Mouse (Mus musculus): ENCODE data around the gene Srrd. TPM values are rescaled to one million over a fixed set of nuclear protein-coding genes. Genes with fewer than 3 reads are reported as not detected.
"Not testable (repeated sequence)": the region's sequence is repeated elsewhere in the genome, so short reads cannot be mapped to it uniquely, and the experiment has no call there.

Srrd gene
- polyA plus RNA-seq, 1 experiment from 2014 or later, result 12.6 TPM

- Histone ChIP-seq H3K9ac (ENCODE audit: low read depth, low read length) (peak overlapping the region; percentile 86), H3K27ac (ENCODE audit: low read length) (peak overlapping the region; percentile 66; the same call in 1 of the 2 replicates), H3K4me2 (ENCODE audit: low read depth, low read length) (peak overlapping the region; percentile 84), H3K9me3 (replicated peaks; ENCODE audit: control insufficient read depth, low read length) (no peaks in the 10 kb centered on the region), H3K4me3 (ENCODE audit: low read depth, low read length) (peak overlapping the region; percentile 99), H3K4me1 (ENCODE audit: control insufficient read depth, low read depth, low read length) (peaks cover 25% of the 10 kb centered on the region), H3K27me3 (ENCODE audit: control insufficient read depth, insufficient read depth, low read depth, low read length) (no peaks in the 10 kb centered on the region), H3K36me3 (ENCODE audit: control insufficient read depth, insufficient read depth) (peaks cover 28% of the 10 kb centered on the region)
- peak; percentile 7; the same call in 1 of the 2 replicates for ATAC-seq (ENCODE audit: low read depth)
- WGBS (ENCODE audit: insufficient replicate concordance), result under 1% methylated on average over 32 of the region's 33 CpGs
Observed at GRCm38 (mm10) chr5:112326446-112327009, 16.3 kb downstream of the Srrd start.

DNA sequence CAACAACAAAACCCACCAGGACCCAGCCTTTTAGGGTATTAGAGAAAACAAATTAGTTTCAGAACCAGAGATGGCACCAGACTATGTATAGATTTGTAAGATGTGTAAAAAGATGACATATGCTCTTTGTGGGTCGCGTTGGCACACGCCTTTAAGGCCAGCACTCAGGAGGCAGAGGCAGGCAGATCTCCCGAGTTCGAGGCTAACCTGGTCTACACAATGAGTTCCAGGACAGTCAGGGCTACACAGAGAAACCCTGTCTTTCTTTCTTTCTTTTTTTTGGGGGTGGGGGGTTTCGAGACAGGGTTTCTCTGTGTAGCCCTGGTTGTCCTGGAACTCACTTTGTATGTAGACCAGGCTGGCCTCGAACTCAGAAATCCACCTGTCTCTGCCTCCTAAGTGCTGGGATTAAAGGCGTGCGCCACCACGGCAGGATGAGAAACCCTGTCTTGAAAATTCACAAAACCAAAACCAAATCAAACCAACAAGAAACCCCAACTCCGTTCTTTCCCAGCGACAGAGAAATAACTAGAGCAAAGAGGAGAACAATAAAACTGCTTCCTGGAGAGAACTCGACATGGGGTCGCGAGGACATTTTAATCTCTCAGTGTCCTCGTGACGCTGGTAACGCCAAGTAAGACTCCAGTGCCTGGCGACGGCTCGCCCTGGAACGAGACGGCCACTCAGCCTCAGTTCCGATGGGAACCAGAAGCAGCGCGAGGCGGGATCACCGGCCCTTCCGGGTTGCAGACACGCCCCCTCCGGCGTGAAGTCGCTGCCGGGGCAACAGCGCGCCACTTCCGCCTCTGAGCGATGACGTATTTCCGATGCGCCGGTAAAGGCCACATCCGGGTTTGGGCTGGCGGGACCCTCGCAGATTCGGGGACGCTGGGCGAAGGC lies 17.0 kb downstream of the Srrd start, which contains the start of gene Tfip11:
TSS of gene Tfip11 (plus strand) at position 813 of the 900 bp plus-strand sequence.
- Histone ChIP-seq H3K4me2 (ENCODE audit: low read depth, low read length) (peak within 1 kb of the TSS; percentile 84), H3K4me3 (ENCODE audit: low read depth, low read length) (peak within 1 kb of the TSS; percentile 99), H3K36me3 (ENCODE audit: control insufficient read depth, insufficient read depth) (peaks cover 21% of the 10 kb centered on the region), H3K9ac (ENCODE audit: low read depth, low read length) (peak within 1 kb of the TSS; percentile 86), H3K27me3 (ENCODE audit: control insufficient read depth, insufficient read depth, low read depth, low read length) (no peaks in the 10 kb centered on the region), H3K9me3 (replicated peaks; ENCODE audit: control insufficient read depth, low read length) (no peaks in the 10 kb centered on the region), H3K4me1 (ENCODE audit: control insufficient read depth, low read depth, low read length) (peaks cover 25% of the 10 kb centered on the region), H3K27ac (ENCODE audit: low read length) (peak within 1 kb of the TSS; percentile 79)
- WGBS (ENCODE audit: insufficient replicate concordance), result 6% methylated on average over 48 of the region's 48 CpGs
- peak; percentile 80 for ATAC-seq (ENCODE audit: low read depth)

DNA sequence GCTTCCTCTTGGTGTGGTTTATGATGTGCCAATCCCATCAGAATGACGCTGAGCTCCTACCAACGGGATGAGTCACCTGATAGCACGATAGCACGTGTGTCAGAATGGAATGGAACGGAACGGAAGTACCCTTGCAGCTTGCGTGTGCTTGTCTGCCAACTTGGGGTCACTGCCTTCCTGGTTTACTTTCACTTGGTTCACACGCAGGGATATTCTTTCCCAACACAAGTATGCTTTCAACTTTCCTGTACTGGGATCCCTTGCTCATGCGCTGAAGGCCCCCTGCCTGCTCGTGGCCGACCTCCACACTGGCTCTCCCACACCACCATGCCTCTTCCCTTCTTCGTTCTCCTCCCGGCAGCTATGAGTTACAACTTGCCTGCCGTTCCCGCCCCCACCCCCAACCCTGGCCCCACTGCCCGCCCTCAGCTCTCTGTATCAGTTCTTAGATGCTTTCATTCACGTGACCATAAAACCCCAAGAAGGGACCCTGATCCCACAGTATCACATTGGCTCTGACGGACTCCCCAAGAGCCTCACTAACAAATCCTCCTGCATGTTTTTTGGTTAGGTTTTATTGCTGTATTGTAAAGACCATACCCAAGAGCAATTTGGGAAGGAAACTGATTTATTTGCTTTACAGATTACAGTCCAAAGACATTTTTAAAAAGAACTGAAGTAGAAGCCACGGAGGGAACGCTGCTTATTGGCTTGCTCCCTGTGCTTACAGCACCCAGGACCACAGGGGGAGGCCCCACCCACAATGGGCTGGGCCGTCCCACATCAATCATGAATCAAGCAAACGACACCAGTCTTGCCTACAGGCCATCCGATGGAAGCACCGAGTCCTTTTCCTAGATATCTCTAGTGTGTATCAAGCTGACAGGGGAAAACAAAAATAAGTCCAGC lies 17.9 kb downstream of the Srrd start:
- Histone ChIP-seq H3K27ac (ENCODE audit: low read length) (peak overlapping the region; percentile 66), H3K9me3 (replicated peaks; ENCODE audit: control insufficient read depth, low read length) (no peaks in the 10 kb centered on the region)
- WGBS (ENCODE audit: insufficient replicate concordance), result 8% methylated on average over 24 of the region's 24 CpGs

GRCm38 (mm10) chr5:112323246-112323645 lies 19.6 kb downstream of the Srrd start:
- no peak overlapping the region for H3K9ac ChIP-seq (ENCODE audit: low read depth, low read length)
- H3K4me1 ChIP-seq (ENCODE audit: control insufficient read depth, low read depth, low read length), result peaks cover 29% of the 10 kb centered on the region
- 79% methylated on average over 6 of the region's 6 CpGs for WGBS (ENCODE audit: insufficient replicate concordance)
- H3K36me3 ChIP-seq (ENCODE audit: control insufficient read depth, insufficient read depth), result peaks cover 3% of the 10 kb centered on the region
- no peak for ATAC-seq (ENCODE audit: low read depth)
- no peaks in the 10 kb centered on the region for H3K27me3 ChIP-seq (ENCODE audit: control insufficient read depth, insufficient read depth, low read depth, low read length)
- no peaks in the 10 kb centered on the region for H3K9me3 ChIP-seq (replicated peaks; ENCODE audit: control insufficient read depth, low read length)
- H3K27ac ChIP-seq (ENCODE audit: low read length), result no peak overlapping the region
- H3K4me3 ChIP-seq (ENCODE audit: low read depth, low read length), result no peak overlapping the region
- H3K4me2 ChIP-seq (ENCODE audit: low read depth, low read length), result no peak overlapping the region

More for the DNA sequence above, 17.9 kb downstream of the Srrd start:
- H3K36me3 ChIP-seq (ENCODE audit: control insufficient read depth, insufficient read depth), result peaks cover 14% of the 10 kb centered on the region
- peak overlapping the region; percentile 58 for H3K9ac ChIP-seq (ENCODE audit: low read depth, low read length)
- peaks cover 25% of the 10 kb centered on the region for H3K4me1 ChIP-seq (ENCODE audit: control insufficient read depth, low read depth, low read length)
- H3K4me2 ChIP-seq (ENCODE audit: low read depth, low read length), result peak overlapping the region; percentile 84
- H3K27me3 ChIP-seq (ENCODE audit: control insufficient read depth, insufficient read depth, low read depth, low read length), result no peaks in the 10 kb centered on the region
- peak; percentile 86 for ATAC-seq (ENCODE audit: low read depth)
- H3K4me3 ChIP-seq (ENCODE audit: low read depth, low read length), result peak overlapping the region; percentile 99

DNA sequence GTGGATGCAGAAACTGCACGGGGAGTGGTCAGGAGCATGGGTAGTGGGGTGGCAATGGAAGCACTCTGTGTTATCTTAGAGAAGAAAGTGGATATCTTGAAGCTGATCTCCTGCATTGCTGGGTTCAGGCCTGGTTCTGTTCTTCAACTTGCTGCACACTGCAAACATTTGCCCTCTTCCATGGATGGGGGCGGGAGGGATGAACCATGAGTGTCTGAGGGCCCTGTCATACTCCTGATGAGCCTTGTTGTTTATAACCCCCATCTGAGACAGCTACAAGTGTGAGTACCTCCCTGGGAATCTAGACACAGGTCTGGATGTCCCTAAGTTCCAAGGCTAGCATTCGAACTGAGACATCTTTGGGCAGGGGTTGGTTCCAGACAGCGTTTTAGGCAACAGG lies 21.5 kb downstream of the Srrd start:
- H3K27me3 ChIP-seq (ENCODE audit: control insufficient read depth, insufficient read depth, low read depth, low read length), result no peaks in the 10 kb centered on the region
- H3K27ac ChIP-seq (ENCODE audit: low read length), result no peak overlapping the region
- H3K9me3 ChIP-seq (replicated peaks; ENCODE audit: control insufficient read depth, low read length), result no peaks in the 10 kb centered on the region
- H3K4me1 ChIP-seq (ENCODE audit: control insufficient read depth, low read depth, low read length), result peaks cover 21% of the 10 kb centered on the region
- no peak overlapping the region for H3K9ac ChIP-seq (ENCODE audit: low read depth, low read length)
- no peak for ATAC-seq (ENCODE audit: low read depth)
- H3K4me3 ChIP-seq (ENCODE audit: low read depth, low read length), result no peak overlapping the region
- H3K36me3 ChIP-seq (ENCODE audit: control insufficient read depth, insufficient read depth), result no peaks in the 10 kb centered on the region
- H3K4me2 ChIP-seq (ENCODE audit: low read depth, low read length), result no peak overlapping the region
- WGBS (ENCODE audit: insufficient replicate concordance), result 66% methylated on average over 4 of the region's 4 CpGs

DNA sequence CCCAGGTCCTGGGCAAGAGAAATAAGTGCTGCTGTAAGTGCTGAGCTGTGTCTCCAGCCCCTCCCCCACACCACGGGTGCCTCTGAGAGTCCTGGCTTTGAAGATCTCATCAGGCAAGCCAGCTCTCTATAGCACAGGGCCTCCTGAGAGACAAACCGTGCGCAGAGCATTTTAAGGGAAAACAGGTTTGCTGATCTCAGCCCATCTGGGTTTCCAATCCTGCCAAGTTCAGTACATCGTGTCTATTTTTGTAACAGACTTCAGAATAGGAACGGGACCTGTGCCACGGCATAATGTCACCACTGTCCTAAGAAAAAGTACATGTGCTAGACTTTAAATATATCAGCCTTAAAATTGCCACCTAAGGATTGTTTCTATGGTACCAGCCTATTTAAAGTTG lies 21.9 kb downstream of the Srrd start:
- H3K4me2 ChIP-seq (ENCODE audit: low read depth, low read length), result no peak overlapping the region
- ATAC-seq (ENCODE audit: low read depth), result no peak
- 60% methylated on average over 6 of the region's 6 CpGs for WGBS (ENCODE audit: insufficient replicate concordance)
- peaks cover 21% of the 10 kb centered on the region for H3K4me1 ChIP-seq (ENCODE audit: control insufficient read depth, low read depth, low read length)
- no peaks in the 10 kb centered on the region for H3K36me3 ChIP-seq (ENCODE audit: control insufficient read depth, insufficient read depth)
- no peaks in the 10 kb centered on the region for H3K9me3 ChIP-seq (replicated peaks; ENCODE audit: control insufficient read depth, low read length)
- H3K27me3 ChIP-seq (ENCODE audit: control insufficient read depth, insufficient read depth, low read depth, low read length), result no peaks in the 10 kb centered on the region
- H3K4me3 ChIP-seq (ENCODE audit: low read depth, low read length), result no peak overlapping the region
- no peak overlapping the region for H3K9ac ChIP-seq (ENCODE audit: low read depth, low read length)
- no peak overlapping the region for H3K27ac ChIP-seq (ENCODE audit: low read length)

- ATAC-seq (ENCODE audit: low read depth), result no peak
- H3K4me1 ChIP-seq (ENCODE audit: control insufficient read depth, low read depth, low read length), result peaks cover 16% of the 10 kb centered on the region
- H3K36me3 ChIP-seq (ENCODE audit: control insufficient read depth, insufficient read depth), result no peaks in the 10 kb centered on the region
- H3K9me3 ChIP-seq (replicated peaks; ENCODE audit: control insufficient read depth, low read length), result no peaks in the 10 kb centered on the region
- H3K27ac ChIP-seq (ENCODE audit: low read length), result no peak overlapping the region
- H3K4me2 ChIP-seq (ENCODE audit: low read depth, low read length), result no peak overlapping the region
- no peak overlapping the region for H3K4me3 ChIP-seq (ENCODE audit: low read depth, low read length)
- no peak overlapping the region for H3K9ac ChIP-seq (ENCODE audit: low read depth, low read length)
- WGBS (ENCODE audit: insufficient replicate concordance), result 65% methylated on average over 5 of the region's 5 CpGs
- H3K27me3 ChIP-seq (ENCODE audit: control insufficient read depth, insufficient read depth, low read depth, low read length), result no peaks in the 10 kb centered on the region
Observed at GRCm38 (mm10) chr5:112320379-112320778, 22.5 kb downstream of the Srrd start.

- H3K9ac ChIP-seq (ENCODE audit: low read depth, low read length); H3K36me3 ChIP-seq (ENCODE audit: control insufficient read depth, insufficient read depth); H3K4me1 ChIP-seq (ENCODE audit: control insufficient read depth, low read depth, low read length); H3K4me2 ChIP-seq (ENCODE audit: low read depth, low read length); H3K4me3 ChIP-seq (ENCODE audit: low read depth, low read length); H3K27ac ChIP-seq (ENCODE audit: low read length); H3K9me3 ChIP-seq (replicated peaks; ENCODE audit: control insufficient read depth, low read length); H3K27me3 ChIP-seq (ENCODE audit: control insufficient read depth, insufficient read depth, low read depth, low read length): not testable (repeated sequence)
- peak; percentile 76 for ATAC-seq (ENCODE audit: low read depth)
- WGBS (ENCODE audit: insufficient replicate concordance), result 41% methylated on average over 2 of the region's 2 CpGs
Observed at GRCm38 (mm10) chr5:112319343-112319742, 23.5 kb downstream of the Srrd start.

All from liver, embryonic 16.5 days (tissue).